Mouse (Mus musculus): ENCODE measurements around the gene Larp1. TPM values are rescaled to one million over a fixed set of nuclear protein-coding genes. Genes with fewer than 3 reads are reported as not detected.

Gene Larp1
- polyA plus RNA-seq, 1 experiment from 2014 or later, result 21.9 TPM

DNA sequence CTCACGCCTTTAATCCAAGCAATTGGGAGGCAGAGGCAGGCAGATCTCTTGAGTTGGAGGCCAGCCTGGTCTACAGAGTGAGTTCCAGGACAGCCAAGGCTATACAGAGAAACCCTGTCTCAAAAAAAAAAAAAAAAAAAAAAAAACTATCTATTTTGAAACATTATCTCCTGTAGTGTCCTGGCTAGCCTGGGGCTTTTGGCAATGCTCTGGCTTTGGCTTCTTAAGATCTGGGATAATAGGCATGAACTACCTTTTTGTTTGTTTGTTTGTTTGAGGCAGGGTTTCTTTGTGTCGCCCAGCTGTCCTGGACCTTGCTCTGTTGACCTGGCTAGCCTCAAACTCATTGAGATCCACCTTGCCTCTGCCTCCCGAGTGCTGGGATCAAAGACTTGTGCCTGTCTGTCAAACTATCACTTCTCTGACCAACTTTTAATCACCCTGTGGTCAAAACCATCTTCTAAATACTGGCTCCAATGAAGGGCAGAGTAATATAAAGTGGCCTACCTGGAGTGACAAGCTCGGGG, 92.4 kb downstream of the Larp1 start:
- Histone ChIP-seq H3K4me3 (ENCODE audit: low read depth, low read length) (no peak overlapping the region), H3K9me3 (ENCODE audit: control insufficient read depth, low read length) (no peaks in the 10 kb centered on the region), H3K36me3 (ENCODE audit: control insufficient read depth, insufficient read depth, low read length) (no peaks in the 10 kb centered on the region), H3K27ac (replicated peaks; ENCODE audit: low read depth, low read length) (no peak overlapping the region), H3K27me3 (replicated peaks; ENCODE audit: control insufficient read depth, insufficient read depth, low read length) (no peaks in the 10 kb centered on the region), H3K4me1 (ENCODE audit: control insufficient read depth, insufficient read depth, low read length) (peaks cover 11% of the 10 kb centered on the region), H3K9ac (ENCODE audit: low read depth, low read length) (no peak overlapping the region), H3K4me2 (ENCODE audit: low read depth, low read length) (no peak overlapping the region)
- ATAC-seq (ENCODE audit: low read depth) (no peak), DNase-seq (ENCODE audit: low spot score) (no peak)
- WGBS, result 78% methylated on average over 4 of the region's 4 CpGs

GRCm38 (mm10) chr11:58102146-58102545, 93.3 kb downstream of the Larp1 start:
- Histone ChIP-seq H3K27ac (replicated peaks; ENCODE audit: low read depth, low read length) (no peak overlapping the region), H3K4me2 (ENCODE audit: low read depth, low read length) (no peak overlapping the region), H3K4me1 (ENCODE audit: control insufficient read depth, insufficient read depth, low read length) (peaks cover 11% of the 10 kb centered on the region), H3K4me3 (ENCODE audit: low read depth, low read length) (no peak overlapping the region), H3K36me3 (ENCODE audit: control insufficient read depth, insufficient read depth, low read length) (no peaks in the 10 kb centered on the region), H3K9me3 (ENCODE audit: control insufficient read depth, low read length) (no peaks in the 10 kb centered on the region), H3K27me3 (replicated peaks; ENCODE audit: control insufficient read depth, insufficient read depth, low read length) (no peaks in the 10 kb centered on the region), H3K9ac (ENCODE audit: low read depth, low read length) (no peak overlapping the region)
- no peak for DNase-seq (ENCODE audit: low spot score)
- no peak for ATAC-seq (ENCODE audit: low read depth)
- WGBS, result 76% methylated on average over 3 of the region's 3 CpGs

GRCm38 (mm10) chr11:58102581-58103343, 93.9 kb downstream of the Larp1 start:
- ATAC-seq (ENCODE audit: low read depth) (no peak), DNase-seq (ENCODE audit: low spot score) (no peak)
- H3K4me2 ChIP-seq (ENCODE audit: low read depth, low read length), result peak overlapping the region; percentile 70
- no peaks in the 10 kb centered on the region for H3K36me3 ChIP-seq (ENCODE audit: control insufficient read depth, insufficient read depth, low read length)
- peaks cover 11% of the 10 kb centered on the region for H3K4me1 ChIP-seq (ENCODE audit: control insufficient read depth, insufficient read depth, low read length)
- H3K27ac ChIP-seq (replicated peaks; ENCODE audit: low read depth, low read length), result no peak overlapping the region
- H3K9me3 ChIP-seq (ENCODE audit: control insufficient read depth, low read length), result no peaks in the 10 kb centered on the region
- H3K9ac ChIP-seq (ENCODE audit: low read depth, low read length), result peak overlapping the region; percentile 74
- H3K27me3 ChIP-seq (replicated peaks; ENCODE audit: control insufficient read depth, insufficient read depth, low read length), result no peaks in the 10 kb centered on the region
- WGBS, result 88% methylated on average over 9 of the region's 9 CpGs
- peak overlapping the region; percentile 69; the same call in 1 of the 2 replicates for H3K4me3 ChIP-seq (ENCODE audit: low read depth, low read length)

- Histone ChIP-seq H3K4me3 (ENCODE audit: low read depth, low read length) (peak overlapping the region; percentile 69), H3K4me2 (ENCODE audit: low read depth, low read length) (peak overlapping the region; percentile 70), H3K9ac (ENCODE audit: low read depth, low read length) (peak overlapping the region; percentile 74), H3K9me3 (ENCODE audit: control insufficient read depth, low read length) (no peaks in the 10 kb centered on the region), H3K27ac (replicated peaks; ENCODE audit: low read depth, low read length) (peak overlapping the region; percentile 84), H3K4me1 (ENCODE audit: control insufficient read depth, insufficient read depth, low read length) (peaks cover 11% of the 10 kb centered on the region), H3K27me3 (replicated peaks; ENCODE audit: control insufficient read depth, insufficient read depth, low read length) (no peaks in the 10 kb centered on the region), H3K36me3 (ENCODE audit: control insufficient read depth, insufficient read depth, low read length) (no peaks in the 10 kb centered on the region)
- peak; percentile 19; the same call in 1 of the 2 replicates for ATAC-seq (ENCODE audit: low read depth)
- no peak for DNase-seq (ENCODE audit: low spot score)
- 49% methylated on average over 13 of the region's 13 CpGs for WGBS
Observed at GRCm38 (mm10) chr11:58103344-58103653, 94.4 kb downstream of the Larp1 start.

DNA sequence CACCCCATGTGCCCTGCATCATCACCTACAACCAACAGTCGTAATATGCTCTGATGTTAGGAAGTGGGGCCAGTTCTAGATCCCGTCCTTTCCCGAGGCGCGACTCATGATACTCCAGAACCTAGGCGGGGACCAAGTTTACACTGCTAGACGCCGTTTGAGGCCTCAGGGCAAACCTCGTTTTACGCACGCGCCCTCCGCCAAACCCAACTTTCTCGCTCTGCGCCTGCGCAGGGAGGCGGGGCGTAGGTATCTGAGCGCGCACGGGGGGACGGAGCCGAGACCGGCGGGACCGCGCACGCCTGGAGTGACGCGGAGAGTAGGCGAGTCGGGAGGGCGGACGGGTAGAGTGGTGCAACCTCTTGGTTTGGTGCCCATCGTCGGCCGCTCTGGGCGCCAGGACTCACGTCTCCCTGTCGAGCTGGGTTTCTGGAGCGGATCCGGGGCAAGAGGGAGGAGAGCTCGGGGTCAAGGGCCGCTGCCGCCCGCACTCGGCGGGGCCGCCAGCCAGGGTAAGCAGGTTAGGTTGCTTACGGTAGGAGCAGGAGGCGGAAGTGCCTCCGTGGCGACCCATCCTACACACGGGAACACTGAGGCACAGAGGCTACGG, 94.9 kb downstream of the Larp1 start, which contains the start of gene Cnot8:
Cnot8 (plus strand) TSS at position 457 of the 610 bp plus-strand sequence.
- DNase-seq (ENCODE audit: low spot score) (peak; percentile 99), ATAC-seq (ENCODE audit: low read depth) (peak; percentile 98)
- WGBS, result under 1% methylated on average over 35 of the region's 55 CpGs
- H3K27me3 ChIP-seq (replicated peaks; ENCODE audit: control insufficient read depth, insufficient read depth, low read length), result no peaks in the 10 kb centered on the region
- no peaks in the 10 kb centered on the region for H3K36me3 ChIP-seq (ENCODE audit: control insufficient read depth, insufficient read depth, low read length)
- peak within 1 kb of the TSS; percentile 84 for H3K27ac ChIP-seq (replicated peaks; ENCODE audit: low read depth, low read length)
- H3K4me2 ChIP-seq (ENCODE audit: low read depth, low read length), result peak within 1 kb of the TSS; percentile 73
- H3K9me3 ChIP-seq (ENCODE audit: control insufficient read depth, low read length), result no peaks in the 10 kb centered on the region
- H3K4me1 ChIP-seq (ENCODE audit: control insufficient read depth, insufficient read depth, low read length), result peaks cover 11% of the 10 kb centered on the region
- H3K4me3 ChIP-seq (ENCODE audit: low read depth, low read length), result peak within 1 kb of the TSS; percentile 69
- H3K9ac ChIP-seq (ENCODE audit: low read depth, low read length), result peak within 1 kb of the TSS; percentile 82

GRCm38 (mm10) chr11:58104351-58104791, 95.5 kb downstream of the Larp1 start:
- H3K9ac ChIP-seq (ENCODE audit: low read depth, low read length), result peak overlapping the region; percentile 82
- H3K27ac ChIP-seq (replicated peaks; ENCODE audit: low read depth, low read length), result peak overlapping the region; percentile 82
- no peaks in the 10 kb centered on the region for H3K27me3 ChIP-seq (replicated peaks; ENCODE audit: control insufficient read depth, insufficient read depth, low read length)
- peak overlapping the region; percentile 69 for H3K4me3 ChIP-seq (ENCODE audit: low read depth, low read length)
- H3K36me3 ChIP-seq (ENCODE audit: control insufficient read depth, insufficient read depth, low read length), result no peaks in the 10 kb centered on the region
- WGBS, result 0% methylated on average over 17 of the region's 24 CpGs
- no peaks in the 10 kb centered on the region for H3K9me3 ChIP-seq (ENCODE audit: control insufficient read depth, low read length)
- DNase-seq (ENCODE audit: low spot score) (peak; percentile 51), ATAC-seq (ENCODE audit: low read depth) (peak; percentile 23)
- H3K4me2 ChIP-seq (ENCODE audit: low read depth, low read length), result peak overlapping the region; percentile 73
- peaks cover 11% of the 10 kb centered on the region for H3K4me1 ChIP-seq (ENCODE audit: control insufficient read depth, insufficient read depth, low read length)

DNA sequence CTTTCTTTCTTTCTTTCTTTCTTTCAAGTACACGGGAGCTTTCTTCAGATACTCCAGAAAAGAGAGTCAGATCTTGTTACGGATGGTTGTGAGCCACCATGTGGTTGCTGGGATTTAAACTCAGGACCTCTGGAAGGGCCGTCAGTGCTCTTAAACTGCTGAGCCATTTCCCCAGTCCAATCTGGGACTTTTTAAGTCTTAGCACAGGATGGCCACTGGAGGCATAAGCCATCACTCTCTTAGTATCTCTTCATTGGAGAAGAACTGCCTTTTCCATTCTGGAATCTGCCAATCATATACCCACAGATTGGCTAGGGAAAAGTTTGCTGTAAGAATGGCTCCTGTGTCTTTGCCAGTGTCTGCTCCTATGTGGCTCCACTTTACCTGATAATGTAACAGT, 98.1 kb downstream of the Larp1 start:
- Histone ChIP-seq H3K4me3 (ENCODE audit: low read depth, low read length) (no peak overlapping the region), H3K9ac (ENCODE audit: low read depth, low read length) (no peak overlapping the region), H3K9me3 (ENCODE audit: control insufficient read depth, low read length) (no peaks in the 10 kb centered on the region), H3K4me2 (ENCODE audit: low read depth, low read length) (no peak overlapping the region), H3K4me1 (ENCODE audit: control insufficient read depth, insufficient read depth, low read length) (peaks cover 11% of the 10 kb centered on the region), H3K27me3 (replicated peaks; ENCODE audit: control insufficient read depth, insufficient read depth, low read length) (no peaks in the 10 kb centered on the region), H3K27ac (replicated peaks; ENCODE audit: low read depth, low read length) (no peak overlapping the region), H3K36me3 (ENCODE audit: control insufficient read depth, insufficient read depth, low read length) (peaks cover 26% of the 10 kb centered on the region)
- 41% methylated on average over 3 of the region's 3 CpGs for whole genome bisulfite sequencing
- DNase-seq (ENCODE audit: low spot score) (no peak), ATAC-seq (ENCODE audit: low read depth) (no peak)

DNA sequence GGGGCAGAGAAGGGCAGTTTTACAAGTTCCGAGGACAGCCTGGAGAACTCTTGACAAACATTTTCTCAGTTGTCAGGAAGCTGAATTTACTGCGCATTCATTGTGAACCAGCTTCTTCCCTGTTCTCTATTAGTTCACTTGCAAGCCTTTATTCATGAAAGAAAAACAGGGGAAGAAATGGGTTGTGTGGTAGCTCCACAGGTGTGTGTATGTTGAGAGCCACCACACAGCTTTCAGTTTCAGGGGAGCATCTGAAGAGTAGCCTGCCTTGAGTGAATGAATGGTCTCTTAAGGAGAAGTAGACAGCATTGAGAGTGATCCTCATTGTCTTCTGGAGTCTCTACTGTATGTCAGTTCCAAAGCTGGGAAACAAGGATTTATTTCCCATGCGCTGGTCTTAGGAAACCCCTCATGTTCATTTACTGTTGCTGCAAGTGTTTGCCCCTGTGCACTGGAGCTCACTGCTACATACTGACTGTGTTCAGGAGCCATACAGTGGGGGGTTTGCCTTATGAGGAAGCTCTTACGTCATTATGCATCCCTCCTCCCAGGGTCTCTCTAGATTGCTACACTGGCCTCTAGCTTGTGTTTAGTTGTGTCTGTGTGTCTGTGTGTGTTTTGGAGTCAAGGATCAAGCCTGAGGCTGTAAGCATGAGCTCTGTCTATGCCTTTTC, 98.9 kb downstream of the Larp1 start:
- DNase-seq (ENCODE audit: low spot score) (no peak), ATAC-seq (ENCODE audit: low read depth) (no peak)
- Histone ChIP-seq H3K9me3 (ENCODE audit: control insufficient read depth, low read length) (no peaks in the 10 kb centered on the region), H3K4me3 (ENCODE audit: low read depth, low read length) (no peak overlapping the region), H3K27me3 (replicated peaks; ENCODE audit: control insufficient read depth, insufficient read depth, low read length) (no peaks in the 10 kb centered on the region), H3K9ac (ENCODE audit: low read depth, low read length) (no peak overlapping the region), H3K36me3 (ENCODE audit: control insufficient read depth, insufficient read depth, low read length) (peaks cover 34% of the 10 kb centered on the region), H3K4me1 (ENCODE audit: control insufficient read depth, insufficient read depth, low read length) (peaks cover 11% of the 10 kb centered on the region), H3K4me2 (ENCODE audit: low read depth, low read length) (no peak overlapping the region), H3K27ac (replicated peaks; ENCODE audit: low read depth, low read length) (no peak overlapping the region)
- WGBS, result 85% methylated on average over 4 of the region's 4 CpGs
